ENCODE assay signal across 26 mouse cellular contexts in the genomic region with DNA sequence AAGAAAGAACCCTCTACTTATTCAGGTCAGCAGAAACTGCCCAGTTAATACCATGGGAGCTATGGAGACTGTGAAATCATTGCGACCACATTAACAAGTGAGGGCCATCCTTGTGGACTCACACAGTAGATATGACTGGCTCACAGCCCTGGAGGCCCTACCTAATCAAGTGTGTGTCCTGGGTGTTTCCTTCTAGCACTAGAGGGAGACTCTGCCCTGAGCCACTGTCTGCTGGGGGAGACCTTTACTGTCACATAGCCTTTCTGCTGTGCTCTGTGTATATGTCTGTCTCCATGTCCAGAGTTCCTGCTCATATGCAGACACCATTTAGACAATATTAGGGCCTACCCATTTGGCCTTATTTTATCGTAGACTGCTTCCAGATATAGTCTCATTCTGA.
DNase-seq lines count a peak whose midpoint lies in the region; ATAC-seq and TF ChIP-seq lines count a peak whose summit lies in the region.
"Had no signal": no experiment of that assay in that cellular context is flagged by ENCODE, and none has a peak within 500 bp of the region (broad histone marks: within the 10 kb centered on the region; RNA-seq: fewer than 3 reads in every experiment).

No protein-coding gene starts in this region.

- no peak overlapping the region for H3K4me2 ChIP-seq in hindbrain, embryonic 14.5 days (replicated peaks)
- no peak overlapping the region for H3K4me2 ChIP-seq in midbrain, postnatal 0 days (ENCODE audit: low read depth, low read length, poor library complexity, severe bottlenecking)
- no peak overlapping the region for H3K4me2 ChIP-seq in midbrain, embryonic 15.5 days
- H3K4me2 ChIP-seq: forebrain, embryonic 13.5 days; heart, embryonic 15.5 days; limb, embryonic 12.5 days; liver, embryonic 15.5 days; lung, embryonic 15.5 days; neural tube, embryonic 12.5 days had no signal

- H3K4me1 ChIP-seq in hindbrain, embryonic 14.5 days (replicated peaks; ENCODE audit: control insufficient read depth, insufficient read depth, low read length), result no peaks in the 10 kb centered on the region
- peaks cover 19% of the 10 kb centered on the region for H3K4me1 ChIP-seq in hindbrain, embryonic 10.5 days (replicated peaks)
- H3K4me1 ChIP-seq in midbrain, postnatal 0 days (ENCODE audit: insufficient read depth, low read length), result no peaks in the 10 kb centered on the region
- H3K4me1 ChIP-seq in midbrain, embryonic 15.5 days, result peaks cover 5% of the 10 kb centered on the region
- H3K4me1 ChIP-seq: heart, embryonic 10.5 days; heart, embryonic 15.5 days; limb, embryonic 12.5 days; liver, embryonic 15.5 days had no signal

- H3K9ac ChIP-seq in hindbrain, embryonic 14.5 days, result no peak overlapping the region
- H3K9ac ChIP-seq in midbrain, postnatal 0 days (replicated peaks; ENCODE audit: low read length, poor library complexity, severe bottlenecking), result no peak overlapping the region
- H3K9ac ChIP-seq in midbrain, embryonic 15.5 days, result no peak overlapping the region
- H3K9ac ChIP-seq: forebrain, embryonic 13.5 days; heart, embryonic 15.5 days; limb, embryonic 12.5 days; liver, embryonic 15.5 days; lung, embryonic 15.5 days; neural tube, embryonic 12.5 days had no signal

- no peaks in the 10 kb centered on the region for H3K27me3 ChIP-seq in hindbrain, embryonic 14.5 days (ENCODE audit: control insufficient read depth, insufficient read depth, low read length)
- H3K27me3 ChIP-seq in hindbrain, embryonic 10.5 days (ENCODE audit: insufficient read depth, poor library complexity, severe bottlenecking), result no peaks in the 10 kb centered on the region
- no peaks in the 10 kb centered on the region for H3K27me3 ChIP-seq in midbrain, postnatal 0 days (ENCODE audit: insufficient read depth, low read length)
- H3K27me3 ChIP-seq in midbrain, embryonic 15.5 days (replicated peaks), result no peaks in the 10 kb centered on the region
- H3K27me3 ChIP-seq: heart, embryonic 15.5 days; limb, embryonic 12.5 days; liver, embryonic 15.5 days; lung, embryonic 15.5 days; neural tube, embryonic 12.5 days had no signal

- 93% methylated on average over 2 of the region's 2 CpGs for WGBS in hindbrain, embryonic 14.5 days
- WGBS in hindbrain, embryonic 10.5 days, result 93% methylated on average over 2 of the region's 2 CpGs
- WGBS in midbrain, postnatal 0 days, result 96% methylated on average over 2 of the region's 2 CpGs
- 90% methylated on average over 2 of the region's 2 CpGs for WGBS in midbrain, embryonic 15.5 days

- 0 out of 2 replicates have a peak, but pooled peaks cover 5% of the 10 kb centered on the region for H3K9me3 ChIP-seq in hindbrain, embryonic 14.5 days (ENCODE audit: control insufficient read depth, low read length)
- H3K9me3 ChIP-seq in hindbrain, embryonic 10.5 days, result no peaks in the 10 kb centered on the region
- H3K9me3 ChIP-seq in midbrain, postnatal 0 days (ENCODE audit: low read length), result no peaks in the 10 kb centered on the region
- no peaks in the 10 kb centered on the region for H3K9me3 ChIP-seq in midbrain, embryonic 15.5 days
- H3K9me3 ChIP-seq: heart, embryonic 10.5 days; heart, embryonic 15.5 days; limb, embryonic 12.5 days; liver, embryonic 15.5 days; lung, embryonic 15.5 days; neural tube, embryonic 12.5 days had no signal

- H3K36me3 ChIP-seq in hindbrain, embryonic 14.5 days (replicated peaks; ENCODE audit: control insufficient read depth, insufficient read depth), result no peaks in the 10 kb centered on the region
- H3K36me3 ChIP-seq in hindbrain, embryonic 10.5 days, result no peaks in the 10 kb centered on the region
- no peaks in the 10 kb centered on the region for H3K36me3 ChIP-seq in midbrain, postnatal 0 days (ENCODE audit: insufficient read depth, low read length)
- no peaks in the 10 kb centered on the region for H3K36me3 ChIP-seq in midbrain, embryonic 15.5 days (replicated peaks)
- H3K36me3 ChIP-seq: heart, embryonic 10.5 days; heart, embryonic 15.5 days; limb, embryonic 12.5 days; liver, embryonic 15.5 days; lung, embryonic 15.5 days; neural tube, embryonic 12.5 days had no signal

- TF ChIP-seq CTCF in layer of hippocampus, adult 2 months (conservative IDR thresholded peaks at IDR 0.05), result peak; percentile 55
- peak; percentile 50 for TF ChIP-seq CTCF in midbrain, postnatal 0 days (IDR thresholded peaks at IDR 0.05)

- no peak for DNase-seq in hindbrain, embryonic 14.5 days (ENCODE audit: low spot score)
- DNase-seq in hindbrain, embryonic 10.5 days (ENCODE audit: low spot score), result no peak
- no peak for DNase-seq in layer of hippocampus, adult 2 months (ENCODE audit: low spot score in 2 of 2)
- no peak for DNase-seq in layer of hippocampus, postnatal 14 days (ENCODE audit: low spot score in 2 of 2)
- DNase-seq in midbrain, postnatal 0 days (ENCODE audit: low spot score), result no peak
- DNase-seq in retina, embryonic 14.5 days (ENCODE audit: low spot score), result no peak
- DNase-seq: adrenal gland, adult 8-10 months; cerebellum, adult 8-10 months; cerebellum, postnatal 25 days; gastrocnemius, postnatal 14 days; heart, postnatal 36 days; kidney, adult 11 months; kidney, postnatal 4 days; lung, postnatal 36 days; midbrain, embryonic 14.5 days; thymus, postnatal 4 days had no signal

- no peak overlapping the region for H3K27ac ChIP-seq in hindbrain, embryonic 14.5 days
- H3K27ac ChIP-seq in hindbrain, embryonic 10.5 days, result no peak overlapping the region
- H3K27ac ChIP-seq in layer of hippocampus, adult 2 months, result no peak overlapping the region
- H3K27ac ChIP-seq in midbrain, postnatal 0 days (ENCODE audit: low read depth, low read length), result no peak overlapping the region
- H3K27ac ChIP-seq in midbrain, embryonic 15.5 days, result no peak overlapping the region
- H3K27ac ChIP-seq: forebrain, embryonic 13.5 days; heart, embryonic 10.5 days; heart, embryonic 15.5 days; limb, embryonic 12.5 days; liver, embryonic 15.5 days; neural tube, embryonic 12.5 days had no signal

- no peak overlapping the region for H3K4me3 ChIP-seq in hindbrain, embryonic 14.5 days (replicated peaks; ENCODE audit: low read length)
- no peak overlapping the region for H3K4me3 ChIP-seq in hindbrain, embryonic 10.5 days
- no peak overlapping the region for H3K4me3 ChIP-seq in layer of hippocampus, adult 2 months
- no peak overlapping the region for H3K4me3 ChIP-seq in midbrain, postnatal 0 days (ENCODE audit: low read depth, low read length)
- H3K4me3 ChIP-seq in midbrain, embryonic 15.5 days, result no peak overlapping the region
- H3K4me3 ChIP-seq: forebrain, embryonic 13.5 days; heart, embryonic 10.5 days; heart, embryonic 15.5 days; limb, embryonic 12.5 days; liver, embryonic 15.5 days; lung, embryonic 15.5 days; myocyte; neural tube, embryonic 12.5 days had no signal

- ATAC-seq in hindbrain, embryonic 14.5 days (ENCODE audit: low FRiP score), result peak; percentile 8; the same call in 1 of the 2 replicates
- no peak for ATAC-seq in midbrain, postnatal 0 days (ENCODE audit: low FRiP score)
- no peak for ATAC-seq in midbrain, embryonic 15.5 days (replicated peaks)
- ATAC-seq: activated CD4-positive, CD25-positive, alpha-beta regulatory T cell, adult 4 months; forebrain, embryonic 13.5 days had no signal
